ENCODE assay signal across 11 mouse cellular contexts in genomic region chr14:117961267-117961666, GRCm38 (mm10).
A peak's percentile ranks its signal among the peaks of the same experiment; 100 is the strongest.
DNase-seq lines count a peak whose midpoint lies in the region; ATAC-seq and TF ChIP-seq lines count a peak whose summit lies in the region.
"Had no signal": no experiment of that assay in that cellular context is flagged by ENCODE, and none has a peak within 500 bp of the region (broad histone marks: within the 10 kb centered on the region; RNA-seq: fewer than 3 reads in every experiment).

No protein-coding gene starts in this region.

- TF ChIP-seq CTCF in layer of hippocampus, adult 2 months (conservative IDR thresholded peaks at IDR 0.05) = no peak
- TF ChIP-seq CTCF in forebrain, postnatal 0 days (IDR thresholded peaks at IDR 0.05; ENCODE audit: low read depth) = no peak

- no peaks in the 10 kb centered on the region for H3K9me3 ChIP-seq in forebrain, postnatal 0 days (ENCODE audit: low read length)
- H3K9me3 ChIP-seq: kidney, embryonic 15.5 days; liver, embryonic 13.5 days had no signal

- no peak overlapping the region for H3K4me2 ChIP-seq in forebrain, postnatal 0 days (ENCODE audit: low read depth)
- H3K4me2 ChIP-seq: kidney, embryonic 15.5 days; liver, embryonic 13.5 days had no signal

- ATAC-seq in forebrain, postnatal 0 days = peak; percentile 50
- ATAC-seq in frontal cortex, adult (ENCODE audit: low TSS enrichment) = no peak

- 43% methylated on average over 6 of the region's 6 CpGs for WGBS in forebrain, postnatal 0 days

- H3K9ac ChIP-seq in forebrain, postnatal 0 days = no peak overlapping the region
- H3K9ac ChIP-seq: kidney, embryonic 15.5 days; liver, embryonic 13.5 days had no signal

- no peak for DNase-seq in layer of hippocampus, adult 2 months (ENCODE audit: low spot score in 2 of 2)
- no peak for DNase-seq in layer of hippocampus, adult 8-10 months (ENCODE audit: low spot score in 2 of 2)
- DNase-seq in forebrain, postnatal 0 days = peak; percentile 38
- DNase-seq in heart, postnatal 10 days = peak; percentile 60 to 64
- peak; percentile 24 to 44 for DNase-seq in lung, postnatal 4 days
- no peak for DNase-seq in left cerebral cortex, adult 8-10 months (ENCODE audit: low spot score in 2 of 2)
- DNase-seq in adrenal gland, postnatal 14 days = no peak
- DNase-seq: liver, embryonic 13.5 days; thymus, postnatal 14 days had no signal

- no peaks in the 10 kb centered on the region for H3K36me3 ChIP-seq in forebrain, postnatal 0 days (ENCODE audit: insufficient read depth)
- H3K36me3 ChIP-seq: liver, embryonic 13.5 days had no signal

- no peaks in the 10 kb centered on the region for H3K27me3 ChIP-seq in forebrain, postnatal 0 days (ENCODE audit: insufficient read depth, low read length)
- H3K27me3 ChIP-seq: kidney, embryonic 15.5 days; liver, embryonic 13.5 days had no signal

- peak overlapping the region; percentile 82 for H3K27ac ChIP-seq in layer of hippocampus, adult 2 months
- H3K27ac ChIP-seq in forebrain, postnatal 0 days (ENCODE audit: low read depth, low read length) = no peak overlapping the region
- H3K27ac ChIP-seq: kidney, embryonic 15.5 days; liver, embryonic 13.5 days had no signal

- intact Hi-C loops in heart, postnatal 10 days (cut with DNase I) = no loop called here

- no peak overlapping the region for H3K4me3 ChIP-seq in layer of hippocampus, adult 2 months
- H3K4me3 ChIP-seq in forebrain, postnatal 0 days (ENCODE audit: low read depth, low read length) = no peak overlapping the region
- H3K4me3 ChIP-seq: kidney, embryonic 15.5 days; liver, embryonic 13.5 days had no signal

- H3K4me1 ChIP-seq in forebrain, postnatal 0 days (ENCODE audit: insufficient read depth) = no peaks in the 10 kb centered on the region
- H3K4me1 ChIP-seq: kidney, embryonic 15.5 days; liver, embryonic 13.5 days had no signal

Comparison
In these comparisons a context has a peak if more than half of its experiments do, and no peak if none do; other contexts are left out.
1. DNase-seq: peak in forebrain, postnatal 0 days (single experiment), heart, postnatal 10 days (2 of 2) and lung, postnatal 4 days (2 of 2); none in layer of hippocampus, adult 2 months (0 of 2), layer of hippocampus, adult 8-10 months (0 of 2), left cerebral cortex, adult 8-10 months (0 of 2) and adrenal gland, postnatal 14 days (single experiment).